Mouse (Mus musculus): ENCODE measurements around the gene Krt13.

Gene Krt13

DNA sequence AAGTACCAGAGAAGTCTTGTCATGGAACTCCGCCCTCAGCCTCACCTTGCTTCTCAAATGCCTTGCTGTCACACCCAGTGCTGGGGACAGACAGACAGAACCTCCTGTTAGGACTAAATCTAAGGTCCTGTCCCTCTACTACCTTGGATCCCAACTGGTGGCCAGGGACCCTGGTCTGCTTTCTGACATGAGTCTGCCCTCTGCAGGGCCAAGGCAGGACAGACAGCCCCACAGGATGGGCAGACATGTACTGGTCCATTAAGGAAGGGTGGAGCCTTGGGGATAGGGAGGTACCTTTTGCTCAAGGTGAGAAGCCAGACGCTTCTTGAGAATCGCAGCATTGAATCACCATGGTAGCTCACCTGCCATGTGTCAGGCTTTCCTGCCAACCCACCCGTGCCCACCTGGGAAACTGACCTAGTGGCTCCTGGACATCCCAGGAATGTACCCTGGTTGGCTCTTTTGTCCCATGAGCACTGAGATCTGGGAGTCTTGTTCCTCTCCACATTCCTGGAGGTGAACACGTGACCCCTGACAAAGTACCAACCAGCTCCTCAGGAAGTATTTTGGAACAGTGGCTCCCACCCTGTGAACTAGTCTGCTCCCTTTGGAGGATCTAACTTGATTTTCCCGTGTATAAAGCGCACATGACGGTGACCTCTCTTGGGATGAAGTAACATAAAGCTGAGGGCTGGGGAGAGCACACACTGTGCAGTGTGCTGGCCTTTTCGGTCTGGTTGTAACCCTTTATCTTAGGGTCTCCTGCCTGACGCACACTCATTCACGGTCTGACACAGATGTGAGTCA, 8.2 kb downstream of the Krt13 start:
- no peak for DNase-seq (ENCODE audit: low spot score in 2 of 2)

DNA sequence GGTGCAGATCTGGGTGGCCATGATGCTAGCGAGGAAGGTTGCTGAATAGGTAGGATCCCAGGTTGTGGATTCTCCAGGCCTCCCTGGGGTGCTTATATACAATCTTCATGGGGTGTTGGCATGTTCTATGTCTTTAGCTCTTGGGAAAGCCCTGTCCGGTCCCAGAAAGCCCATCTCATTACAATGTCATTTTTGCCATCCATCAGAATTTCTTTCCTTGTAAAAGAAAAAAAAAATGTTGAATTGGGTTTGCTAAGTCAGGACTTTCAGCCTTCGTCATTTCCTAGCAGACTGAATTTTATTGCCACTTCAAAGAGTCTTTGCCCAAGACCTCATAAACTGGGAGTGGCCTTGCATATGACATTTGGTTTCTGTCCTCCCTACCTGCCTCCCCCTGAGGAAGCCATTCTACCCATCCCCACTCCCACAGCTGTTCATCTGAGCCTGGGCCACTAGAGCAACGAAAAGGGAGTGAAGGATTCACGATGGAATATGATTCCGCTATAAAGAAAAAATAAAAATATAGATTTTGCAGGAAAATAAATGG, 15.7 kb downstream of the Krt13 start, which contains the start of gene Krt36:
Gene Krt36, minus strand, starts transcription at position 51 of the 547 bp plus-strand sequence.
- no peak for DNase-seq (ENCODE audit: low spot score in 2 of 2)

GRCm38 (mm10) chr11:100102693-100103429, 18.5 kb downstream of the Krt13 start:
- no peak for DNase-seq (ENCODE audit: low spot score in 2 of 2)

DNA sequence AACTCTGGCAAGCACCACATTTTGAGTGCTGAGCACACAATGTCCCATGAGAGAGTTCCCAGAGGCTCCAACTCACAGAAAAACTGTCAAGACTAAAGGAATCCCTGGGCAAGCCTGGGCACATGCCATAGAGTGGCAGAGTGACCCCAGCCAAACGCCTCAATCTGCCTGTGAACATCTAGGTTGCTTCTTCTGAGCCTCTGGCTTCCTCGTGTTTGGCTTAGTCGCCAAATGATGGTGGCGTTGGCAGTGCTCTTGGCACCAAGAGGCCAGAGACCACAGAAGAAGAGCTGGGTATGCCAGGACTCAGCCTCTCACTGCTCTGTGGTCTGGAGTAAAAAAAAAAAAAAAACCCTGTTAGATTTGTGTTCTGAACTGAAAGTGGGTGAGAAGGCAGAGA, 21.0 kb downstream of the Krt13 start:
- DNase-seq (ENCODE audit: low spot score in 2 of 2) = no peak

DNA sequence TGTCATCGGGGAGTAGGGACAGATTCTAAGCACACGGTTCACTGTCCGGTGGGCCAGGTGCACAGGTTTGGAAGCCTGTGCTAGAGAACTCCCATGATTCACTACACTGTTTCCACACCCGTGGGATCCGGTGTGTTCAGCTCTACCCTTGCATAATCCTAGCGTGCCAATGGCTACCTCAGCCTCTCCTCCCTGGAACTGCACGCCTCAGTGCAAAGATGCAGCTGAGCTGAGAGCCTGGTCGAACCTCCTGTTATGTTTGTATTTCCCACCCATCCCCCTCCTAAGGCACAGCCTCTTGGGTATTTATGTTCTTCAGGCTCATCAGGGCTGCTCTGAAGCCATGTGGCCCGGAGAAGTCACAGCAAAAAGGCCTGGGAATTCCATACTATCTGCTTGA, 23.5 kb downstream of the Krt13 start:
- no peak for DNase-seq (ENCODE audit: low spot score in 2 of 2)

DNA sequence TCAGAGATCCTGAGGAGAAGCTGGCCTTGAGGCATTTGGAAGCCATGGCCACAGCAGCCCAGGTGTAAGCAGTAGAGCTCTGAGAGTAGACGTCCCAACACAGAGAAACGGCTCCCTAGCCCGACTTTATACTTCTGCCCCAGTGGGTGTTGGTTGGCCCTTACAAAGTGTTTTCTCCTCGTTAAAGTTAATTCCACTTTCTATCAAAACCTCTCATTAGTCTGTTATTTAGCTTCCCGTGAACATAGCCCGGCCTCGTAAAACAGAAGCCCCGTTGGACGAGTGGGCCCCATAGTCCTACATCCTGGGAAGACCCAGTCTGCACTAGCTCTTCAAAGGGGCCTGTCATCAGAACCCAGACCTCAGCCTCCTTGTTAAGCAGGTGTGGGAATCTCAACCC, 25.2 kb downstream of the Krt13 start, which contains the start of gene Krt35:
Gene Krt35, minus strand, starts transcription at position 101 of the 400 bp plus-strand sequence.
- no peak for DNase-seq (ENCODE audit: low spot score in 2 of 2)

DNA sequence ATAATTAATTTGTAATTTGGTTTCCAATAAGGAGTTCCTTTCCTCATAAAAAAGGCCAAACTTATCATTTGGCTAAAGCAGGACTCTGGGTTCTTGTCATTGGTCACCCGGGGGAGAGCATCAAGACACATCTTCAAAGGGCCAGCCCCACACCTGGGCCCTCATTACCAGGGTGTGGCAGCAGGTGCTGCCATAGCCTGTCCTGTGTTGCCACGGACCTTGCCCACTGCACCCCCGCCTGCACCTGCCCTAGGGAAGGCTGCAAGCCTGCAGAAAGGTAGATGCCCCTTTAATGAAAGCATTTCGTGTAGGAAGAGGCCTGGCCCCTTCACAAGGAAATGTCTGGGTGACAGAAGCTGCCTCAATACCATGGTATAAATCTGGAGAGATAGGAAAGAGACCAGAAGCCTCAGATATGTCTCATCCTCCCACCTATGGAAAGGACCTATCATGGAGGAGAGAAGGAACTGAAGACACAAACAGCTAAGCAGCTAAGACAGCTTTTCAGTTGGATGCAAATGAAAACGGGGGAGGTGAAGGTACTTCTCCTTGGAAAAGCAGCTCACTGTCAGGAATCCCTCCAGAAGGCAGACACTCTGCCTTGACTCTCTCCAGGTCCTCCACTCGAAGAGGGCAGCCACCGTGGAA, 32.9 kb downstream of the Krt13 start:
- no peak for DNase-seq (ENCODE audit: low spot score in 2 of 2)

- DNase-seq (ENCODE audit: low spot score in 2 of 2) = no peak
These were observed 33.5 kb downstream of the Krt13 start, which contains the start of gene Krt32 for GRCm38 (mm10) chr11:100087861-100088260. TSS of gene Krt32 (minus strand) at chr11:100088226.

GRCm38 (mm10) chr11:100073873-100074272, 47.5 kb downstream of the Krt13 start:
- DNase-seq (ENCODE audit: low spot score in 2 of 2) = no peak
